Mouse (Mus musculus) limb, embryonic 11.5 days (tissue): ENCODE data around the gene Carnmt1. TPM values are rescaled to one million over a fixed set of nuclear protein-coding genes. Genes with fewer than 3 reads are reported as not detected.
A peak's percentile ranks its signal among the peaks of the same experiment; 100 is the strongest.

Experiments
- ATAC-seq: fragments of 200-750 bp; cut with Nextera tagmentation; 2 replicates; pipeline ENCODE4 v1.8.0; 2017; ENCODE audit warnings: low read depth; ENCODE audit not compliant: insufficient number of reproducible peaks, low FRiP score, low TSS enrichment
- DNase-seq: peaks from one replicate; pipeline ENCODE4 v3.0.0-alpha.2; 2015; ENCODE audit warnings: low spot score
- H3K27ac ChIP-seq: fragments of 300-500 bp; sonication (generic); replicated peaks from 2 replicates; pipeline ENCODE4 v1.5.1; 2014; ENCODE audit warnings: low read depth, mild to moderate bottlenecking, low read length
- H3K27me3 ChIP-seq: fragments of 300-500 bp; sonication (generic); 2 replicates; pipeline ENCODE4 v1.6.1; 2014; ENCODE audit warnings: mild to moderate bottlenecking, low read length, mixed read lengths; ENCODE audit not compliant: control insufficient read depth, insufficient read depth
- H3K36me3 ChIP-seq: fragments of 300-500 bp; sonication (generic); 2 replicates; pipeline ENCODE4 v1.6.1; 2014; ENCODE audit warnings: mild to moderate bottlenecking, low read length, moderate library complexity, mixed read lengths; ENCODE audit not compliant: control insufficient read depth, insufficient read depth
- H3K4me1 ChIP-seq: fragments of 300-500 bp; sonication (generic); 2 replicates; pipeline ENCODE4 v1.6.1; 2014; ENCODE audit warnings: low read length, mixed read lengths; ENCODE audit not compliant: control insufficient read depth, insufficient read depth
- H3K4me2 ChIP-seq: fragments of 300-500 bp; sonication (generic); 2 replicates; pipeline ENCODE4 v1.6.1; 2014; ENCODE audit warnings: low read depth, mild to moderate bottlenecking, moderate library complexity; ENCODE audit not compliant: severe bottlenecking
- H3K4me3 ChIP-seq: fragments of 300-500 bp; sonication (generic); 2 replicates; pipeline ENCODE4 v1.5.1; 2014; ENCODE audit warnings: low read depth, low read length
- H3K9ac ChIP-seq: fragments of 300-500 bp; sonication (generic); 2 replicates; pipeline ENCODE4 v1.6.1; 2014; ENCODE audit warnings: mild to moderate bottlenecking, low read length
- H3K9me3 ChIP-seq: fragments of 300-500 bp; sonication (generic); 2 replicates; pipeline ENCODE4 v1.6.1; 2016; ENCODE audit warnings: low read length; ENCODE audit not compliant: control insufficient read depth
- WGBS: fragments of 180-500 bp; shearing (Covaris S2); extraction: QIAGEN DNeasy Blood & Tissue Kit; methylation state at CpG from one replicate; pipeline ENCODE4 v1.1.7; 2014; 5-methylcytosine and 5-hydroxymethylcytosine counted together
- polyA plus RNA-seq: library from polyadenylated mRNA; unstranded; fragments of >200 nt; fragmentation: Nextera tagmentation; extraction: Ambion mirVana; gene quantifications from 2 replicates; pipeline ENCODE4 v1.2.1, GENCODE M21; 2014

Carnmt1 gene
- polyA plus RNA-seq, 1 experiment from 2014 or later = 36.6 TPM

- Histone ChIP-seq H3K27me3 (no peaks in the 10 kb centered on the region), H3K36me3 (no peaks in the 10 kb centered on the region), H3K9me3 (no peaks in the 10 kb centered on the region), H3K4me2 (no peak overlapping the region), H3K27ac (no peak overlapping the region), H3K4me1 (no peaks in the 10 kb centered on the region), H3K4me3 (no peak overlapping the region), H3K9ac (no peak overlapping the region)
- 0 out of 2 replicates have a peak, but pooled peaks have one; percentile 60 for ATAC-seq
- DNase-seq = peak; percentile 53
- 21% methylated on average over 7 of the region's 7 CpGs for WGBS
Observed at GRCm38 (mm10) chr19:18731077-18731476, 60.5 kb downstream of the Carnmt1 start.

DNA sequence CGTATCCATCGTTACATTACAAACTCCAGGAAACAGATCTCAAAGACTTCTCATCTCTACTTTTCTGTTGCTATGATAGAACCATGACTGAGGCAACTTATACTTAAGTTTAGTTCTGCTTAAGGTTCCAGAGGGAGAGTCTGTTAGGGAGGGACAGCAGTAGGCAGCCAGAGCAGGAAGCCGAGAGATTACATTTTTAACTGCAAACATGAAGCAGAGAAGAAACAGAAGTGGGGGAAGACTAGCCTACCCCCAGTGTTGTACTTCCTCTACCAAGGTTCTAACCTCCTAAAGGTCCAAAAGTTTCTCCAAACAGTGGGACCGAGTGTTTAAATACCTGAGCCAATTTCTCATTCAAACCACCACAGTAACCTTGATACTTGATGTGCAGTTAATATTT lies 65.3 kb downstream of the Carnmt1 start:
- ATAC-seq = no peak

DNA sequence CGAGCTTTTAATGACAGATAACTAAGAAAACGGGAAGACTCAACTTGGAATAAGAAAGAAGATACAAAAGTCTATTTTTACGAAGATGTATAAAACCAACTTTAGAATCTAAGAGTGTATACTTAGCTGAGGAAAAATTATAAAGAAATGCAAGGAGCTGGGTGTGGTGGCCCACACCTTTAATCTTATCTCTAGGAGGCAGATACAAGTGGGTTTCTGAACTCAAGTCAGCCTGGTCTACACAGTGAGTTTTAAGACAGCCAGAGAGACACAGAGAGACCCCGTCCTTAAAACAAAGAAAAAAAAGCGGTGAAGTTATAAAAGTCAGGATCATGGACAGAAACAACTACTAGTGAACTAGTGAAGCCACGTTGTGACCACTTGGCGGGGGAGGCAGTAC lies 68.6 kb downstream of the Carnmt1 start:
- no peaks in the 10 kb centered on the region for H3K36me3 ChIP-seq
- H3K9me3 ChIP-seq = no peaks in the 10 kb centered on the region
- DNase-seq (no peak), ATAC-seq (no peak)
- H3K4me2 ChIP-seq = no peak overlapping the region
- H3K27me3 ChIP-seq = no peaks in the 10 kb centered on the region
- no peaks in the 10 kb centered on the region for H3K4me1 ChIP-seq
- H3K9ac ChIP-seq = no peak overlapping the region
- no peak overlapping the region for H3K4me3 ChIP-seq
- H3K27ac ChIP-seq = no peak overlapping the region
- 87% methylated on average over 7 of the region's 7 CpGs for WGBS

More for the DNA sequence above, 65.3 kb downstream of the Carnmt1 start:
- H3K4me1 ChIP-seq = no peaks in the 10 kb centered on the region
- no peak overlapping the region for H3K27ac ChIP-seq
- DNase-seq = no peak
- H3K9ac ChIP-seq = no peak overlapping the region
- H3K27me3 ChIP-seq = no peaks in the 10 kb centered on the region
- H3K4me3 ChIP-seq = no peak overlapping the region
- no peak overlapping the region for H3K4me2 ChIP-seq
- no peaks in the 10 kb centered on the region for H3K36me3 ChIP-seq
- WGBS = 91% methylated on average over 4 of the region's 4 CpGs
- H3K9me3 ChIP-seq = no peaks in the 10 kb centered on the region

- Histone ChIP-seq H3K9ac (no peak overlapping the region), H3K4me1 (no peaks in the 10 kb centered on the region), H3K27me3 (no peaks in the 10 kb centered on the region), H3K4me2 (no peak overlapping the region), H3K9me3 (no peaks in the 10 kb centered on the region), H3K36me3 (no peaks in the 10 kb centered on the region), H3K4me3 (no peak overlapping the region), H3K27ac (no peak overlapping the region)
- no peak for DNase-seq
- ATAC-seq = no peak
- WGBS = 68% methylated on average over 5 of the region's 5 CpGs
Observed at GRCm38 (mm10) chr19:18743946-18744345, 73.4 kb downstream of the Carnmt1 start.

- H3K4me3 ChIP-seq = no peak overlapping the region
- DNase-seq (no peak), ATAC-seq (no peak)
- H3K36me3 ChIP-seq = no peaks in the 10 kb centered on the region
- H3K27me3 ChIP-seq = 0 out of 2 replicates have a peak, but pooled peaks cover 4% of the 10 kb centered on the region
- no peaks in the 10 kb centered on the region for H3K9me3 ChIP-seq
- no peak overlapping the region for H3K4me2 ChIP-seq
- H3K9ac ChIP-seq = no peak overlapping the region
- peaks cover 2% of the 10 kb centered on the region; the same call in 1 of the 2 replicates for H3K4me1 ChIP-seq
- 87% methylated on average over 5 of the region's 5 CpGs for WGBS
- H3K27ac ChIP-seq = no peak overlapping the region
Observed at GRCm38 (mm10) chr19:18746576-18747340, 76.2 kb downstream of the Carnmt1 start.

- ATAC-seq (no peak), DNase-seq (no peak)
- WGBS = 92% methylated on average over 4 of the region's 4 CpGs
- H3K4me1 ChIP-seq = peaks cover 2% of the 10 kb centered on the region; the same call in 1 of the 2 replicates
- H3K9me3 ChIP-seq = no peaks in the 10 kb centered on the region
- no peak overlapping the region for H3K27ac ChIP-seq
- no peak overlapping the region for H3K4me2 ChIP-seq
- H3K9ac ChIP-seq = no peak overlapping the region
- 0 out of 2 replicates have a peak, but pooled peaks cover 4% of the 10 kb centered on the region for H3K27me3 ChIP-seq
- H3K36me3 ChIP-seq = no peaks in the 10 kb centered on the region
- no peak overlapping the region for H3K4me3 ChIP-seq
Observed at GRCm38 (mm10) chr19:18747379-18747778, 76.8 kb downstream of the Carnmt1 start.

- H3K9ac ChIP-seq = peak within 1 kb of the TSS; percentile 56
- H3K27me3 ChIP-seq = 0 out of 2 replicates have a peak, but pooled peaks cover 4% of the 10 kb centered on the region
- ATAC-seq = no peak
- no peaks in the 10 kb centered on the region for H3K9me3 ChIP-seq
- peak within 1 kb of the TSS; percentile 70 for H3K4me2 ChIP-seq
- peak within 1 kb of the TSS; percentile 32 for H3K4me3 ChIP-seq
- H3K36me3 ChIP-seq = no peaks in the 10 kb centered on the region
- no peak within 1 kb of the TSS for H3K27ac ChIP-seq
- 4% methylated on average over 41 of the region's 41 CpGs for WGBS
- DNase-seq = peak; percentile 52
- H3K4me1 ChIP-seq = peaks cover 2% of the 10 kb centered on the region; the same call in 1 of the 2 replicates
Observed at GRCm38 (mm10) chr19:18749598-18750339, 79.2 kb downstream of the Carnmt1 start, which contains the start of gene Trpm6. Gene Trpm6, plus strand, starts transcription at chr19:18749983.
